Mouse (Mus musculus) heart, adult 8-10 months (tissue): ENCODE results near the gene Olfr1395. TPM values are rescaled to one million over a fixed set of nuclear protein-coding genes. Genes with fewer than 3 reads are reported as not detected.
"Not testable (repeated sequence)": the region's sequence is repeated elsewhere in the genome, so short reads cannot be mapped to it uniquely, and the experiment has no call there.

Experiments
- DNase-seq: peaks from one replicate; pipeline ENCODE4 v3.0.0; 2022; ENCODE audit warnings: low spot score
- total RNA-seq, 4 experiments: library from RNA; stranded (reverse); gene quantifications; 2 replicates each; pipeline ENCODE4 v1.2.4; 2022

Olfr1395 gene
- total RNA-seq, 4 experiments from 2014 or later: not detected

- no peak for DNase-seq
These were observed 28.5 kb downstream of the Olfr1395 start for GRCm38 (mm10) chr11:49170576-49170975.

DNA sequence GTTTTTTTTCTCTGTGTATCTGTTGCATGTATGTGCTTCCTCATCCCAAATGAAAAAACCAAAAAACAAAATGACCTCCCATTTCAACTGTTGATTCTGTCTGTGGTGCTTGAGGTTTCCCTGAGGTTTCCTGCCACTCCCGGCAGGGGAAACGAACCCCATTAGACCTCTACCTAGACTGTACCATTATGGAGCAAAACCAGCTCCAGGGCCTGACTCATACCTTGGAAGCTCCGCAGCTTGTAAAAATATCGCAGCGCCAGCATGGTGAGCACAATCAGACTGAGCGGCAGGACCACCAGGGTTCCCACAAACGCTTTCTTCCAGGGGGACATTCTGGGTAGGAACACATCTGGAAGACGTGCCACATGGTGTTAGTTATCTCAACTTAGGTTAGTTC is 33.3 kb downstream of the Olfr1395 start:
- no peak for DNase-seq

DNA sequence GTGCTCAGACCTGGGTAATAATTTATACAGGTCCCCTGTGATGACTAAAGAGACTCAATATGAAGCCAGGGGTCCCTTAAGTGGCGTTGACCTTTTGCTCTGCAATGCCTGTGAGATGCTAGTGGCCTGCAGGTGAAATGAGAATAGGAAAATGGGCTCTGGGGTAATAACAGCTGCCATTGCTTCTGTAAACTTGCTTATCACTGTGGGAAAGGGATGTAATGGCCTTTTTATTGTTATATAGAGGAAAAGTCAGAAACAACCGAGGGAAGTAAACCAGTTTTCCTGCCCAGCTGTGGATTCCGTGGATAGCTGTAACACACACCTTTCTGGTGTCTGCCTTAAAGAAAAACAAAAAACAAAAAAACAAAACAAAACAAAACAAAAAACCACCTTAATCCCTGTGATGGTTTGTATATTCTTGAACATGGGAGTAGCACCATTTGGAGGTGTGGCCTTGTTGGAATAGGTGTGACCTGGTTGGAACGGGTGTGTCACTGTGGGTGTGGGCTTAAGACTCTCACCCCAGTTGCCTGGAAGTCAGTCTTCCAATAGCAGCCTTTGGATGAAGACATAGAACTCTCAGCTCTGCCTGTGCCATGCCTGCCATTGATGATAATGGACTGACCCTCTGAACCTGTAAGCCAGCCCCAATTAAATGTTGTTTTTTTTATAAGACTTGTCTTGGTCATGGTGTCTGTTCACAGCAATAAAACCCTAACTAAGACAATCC is 34.1 kb downstream of the Olfr1395 start:
- DNase-seq: not testable (repeated sequence)

DNA sequence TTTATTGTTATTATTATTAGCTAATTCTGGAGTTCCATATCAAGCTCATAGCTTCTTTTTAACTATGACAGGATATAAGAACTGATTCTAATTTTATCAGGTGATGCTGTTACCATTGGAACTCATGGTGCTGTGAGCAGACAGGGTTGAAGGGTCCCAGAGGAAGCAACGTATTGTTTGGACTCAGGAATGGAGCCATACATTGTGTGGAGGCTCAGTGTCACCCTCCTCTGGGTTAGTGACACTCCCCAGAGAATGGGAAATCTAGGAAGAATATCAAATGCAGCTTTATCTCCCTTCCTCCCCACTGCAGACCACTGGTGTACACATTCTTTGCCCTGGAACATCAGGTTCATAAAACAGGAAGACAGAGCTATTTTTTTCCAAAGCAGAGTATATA is 41.1 kb downstream of the Olfr1395 start:
- DNase-seq: peak; percentile 40

- DNase-seq: no peak
These were observed 44.4 kb downstream of the Olfr1395 start for GRCm38 (mm10) chr11:49186452-49186851.

DNA sequence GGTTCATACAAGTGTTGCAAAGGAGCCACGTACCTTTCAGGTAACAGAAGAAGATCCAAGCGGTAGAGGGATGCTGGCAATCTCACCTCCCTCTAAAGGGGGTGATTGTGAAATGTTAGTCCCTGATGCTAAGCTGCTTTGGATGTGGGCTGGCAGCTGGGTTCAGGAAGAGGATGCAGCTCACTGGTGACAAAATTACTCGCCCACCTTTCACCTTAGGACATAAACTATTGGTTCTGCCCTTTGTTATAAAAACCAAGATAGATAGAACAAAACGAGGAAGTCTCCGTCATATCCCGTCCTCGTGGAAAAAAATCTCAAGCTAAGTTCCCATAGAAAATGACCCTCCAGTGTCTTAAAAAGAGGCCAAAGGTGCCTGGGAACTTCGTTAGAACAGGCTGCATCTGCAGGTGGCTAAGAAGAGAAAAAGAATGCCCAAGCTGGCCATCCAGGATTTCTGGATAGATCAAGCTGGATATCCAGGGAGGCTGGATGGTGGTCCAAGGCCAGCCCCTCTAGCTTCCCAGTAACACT is 44.9 kb downstream of the Olfr1395 start, which contains the start of gene Btnl9:
Gene Btnl9, minus strand, starts transcription at position 205 of the 534 bp plus-strand sequence.
- peak; percentile 45 for DNase-seq

- no peak for DNase-seq
These were observed 45.6 kb downstream of the Olfr1395 start for GRCm38 (mm10) chr11:49187701-49188100.

DNA sequence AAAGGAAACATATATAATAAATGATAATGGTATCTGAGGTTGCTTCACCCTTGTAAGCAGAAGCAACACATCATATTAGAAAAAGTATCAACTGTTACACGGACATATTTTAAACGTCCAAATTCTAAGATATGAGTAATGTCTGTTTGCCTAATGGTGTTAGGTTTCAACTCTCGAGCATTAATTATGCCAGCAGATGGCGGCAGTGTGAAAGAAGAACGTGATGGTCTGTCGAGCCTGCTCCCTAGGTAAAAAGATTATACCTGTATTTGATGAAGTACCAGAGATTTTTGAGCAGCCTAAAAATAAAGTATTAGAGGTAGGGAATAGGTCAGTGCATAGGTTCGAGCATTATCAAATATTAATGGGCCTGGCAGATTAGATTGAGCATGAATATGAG is 47.7 kb downstream of the Olfr1395 start:
- DNase-seq: peak; percentile 78

DNA sequence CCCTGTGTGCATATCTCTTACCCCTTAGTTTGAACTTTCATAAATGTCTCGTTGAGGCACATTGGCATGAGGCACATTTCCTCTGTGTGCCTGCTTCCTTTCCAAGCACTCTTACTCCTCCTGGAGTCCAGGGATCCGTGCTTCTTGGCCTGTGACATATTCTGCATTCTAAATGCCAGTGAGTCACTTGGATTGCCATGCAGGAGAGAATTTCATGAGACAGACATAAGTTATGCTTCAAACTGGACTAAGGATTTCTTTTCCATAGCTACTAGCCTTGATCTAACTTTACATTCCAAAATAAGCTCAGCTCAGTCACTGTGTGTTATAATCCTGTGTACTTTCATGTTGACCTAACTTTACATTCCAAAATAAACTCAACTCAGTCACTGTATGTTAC is 49.0 kb downstream of the Olfr1395 start:
- DNase-seq: no peak

DNA sequence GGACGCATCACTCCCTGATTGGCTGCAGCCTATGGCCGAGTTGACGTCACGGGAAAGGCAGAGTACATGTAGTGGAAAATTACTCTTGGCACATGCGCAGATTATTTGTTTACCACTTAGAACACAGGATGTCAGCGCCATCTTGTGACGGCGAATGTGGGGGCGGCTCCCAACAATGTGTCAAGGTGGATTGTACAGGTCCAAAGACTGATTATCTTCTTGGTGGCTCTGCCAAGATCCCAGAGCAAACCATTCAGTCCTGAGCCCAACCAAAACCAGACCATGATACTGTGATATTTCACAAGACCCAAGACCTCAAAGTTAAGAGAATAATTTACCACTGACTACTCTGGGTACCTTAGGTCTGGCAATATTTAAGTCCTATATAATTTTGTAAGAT is 52.7 kb downstream of the Olfr1395 start:
- DNase-seq: not testable (repeated sequence)

- DNase-seq: peak; percentile 17
These were observed 53.8 kb downstream of the Olfr1395 start for GRCm38 (mm10) chr11:49195819-49196322.

Other genes starting within 250 kb of the Olfr1395 start
- gene Gm5431, start 240.1 kb upstream of the Olfr1395 start, total RNA-seq: 1 to 10 TPM in 2 of 4 experiments, under 1 TPM in 2; 0.47 to 1.2 (median 0.90) TPM
- 1 to 10 TPM; 1.7 to 2.9 (median 2.7) TPM for gene Psme2b, start 196.1 kb upstream of the Olfr1395 start, total RNA-seq
- gene Olfr56, start 163.4 kb upstream of the Olfr1395 start, total RNA-seq: under 1 TPM in 3 of 4 experiments, not detected in 1; 0.09 to 0.14 (median 0.09) TPM
- 1 to 10 TPM; 4.0 to 5.6 (median 4.4) TPM for gene 9930111J21Rik1, start 162.9 kb upstream of the Olfr1395 start, total RNA-seq
- gene Gm12185, start 150.0 kb upstream of the Olfr1395 start, total RNA-seq: 1 to 10 TPM in 3 of 4 experiments, under 1 TPM in 1; 0.79 to 1.2 (median 1.1) TPM
- 1 to 10 TPM; 1.6 to 3.4 (median 2.6) TPM for gene Tgtp1, start 148.1 kb upstream of the Olfr1395 start, total RNA-seq
- gene 9930111J21Rik2, start 91.0 kb upstream of the Olfr1395 start, total RNA-seq: 1 to 10 TPM; 4.7 to 6.0 (median 5.6) TPM
- 1 to 10 TPM; 2.1 to 3.9 (median 3.1) TPM for gene Tgtp2, start 78.1 kb upstream of the Olfr1395 start, total RNA-seq
- 1 to 10 TPM; 2.2 to 3.0 (median 2.7) TPM for gene Ifi47, start 65.7 kb upstream of the Olfr1395 start, total RNA-seq
- 1 to 10 TPM in 3 of 4 experiments, under 1 TPM in 1; 0.72 to 1.3 (median 1.1) TPM for gene Olfr1396, start 27.4 kb upstream of the Olfr1395 start, total RNA-seq
- not detected for gene Olfr1394, start 12.1 kb downstream of the Olfr1395 start, total RNA-seq
- 10 to 100 TPM; 22.6 to 28.5 (median 23.8) TPM for gene Btnl9, start 44.9 kb downstream of the Olfr1395 start, total RNA-seq
- 10 to 100 TPM; 25.0 to 31.7 (median 27.1) TPM for gene Zfp62, start 61.0 kb downstream of the Olfr1395 start, total RNA-seq
- gene Mgat1, start 101.9 kb downstream of the Olfr1395 start, total RNA-seq: 10 to 100 TPM; 62.4 to 80.4 (median 68.8) TPM
- under 1 TPM; 0.41 to 0.50 (median 0.43) TPM for gene Olfr1393, start 136.0 kb downstream of the Olfr1395 start, total RNA-seq
- not detected for gene Olfr1392, start 143.0 kb downstream of the Olfr1395 start, total RNA-seq
- gene Olfr10, start 162.5 kb downstream of the Olfr1395 start, total RNA-seq: not detected
- not detected for gene Olfr1391, start 180.5 kb downstream of the Olfr1395 start, total RNA-seq
- not detected for gene Olfr1390, start 192.9 kb downstream of the Olfr1395 start, total RNA-seq